Mouse (Mus musculus): Measurements from ENCODE around the gene Ank3.
"Not testable (repeated sequence)": the region's sequence is repeated elsewhere in the genome, so short reads cannot be mapped to it uniquely, and the experiment has no call there.

Gene Ank3

DNA sequence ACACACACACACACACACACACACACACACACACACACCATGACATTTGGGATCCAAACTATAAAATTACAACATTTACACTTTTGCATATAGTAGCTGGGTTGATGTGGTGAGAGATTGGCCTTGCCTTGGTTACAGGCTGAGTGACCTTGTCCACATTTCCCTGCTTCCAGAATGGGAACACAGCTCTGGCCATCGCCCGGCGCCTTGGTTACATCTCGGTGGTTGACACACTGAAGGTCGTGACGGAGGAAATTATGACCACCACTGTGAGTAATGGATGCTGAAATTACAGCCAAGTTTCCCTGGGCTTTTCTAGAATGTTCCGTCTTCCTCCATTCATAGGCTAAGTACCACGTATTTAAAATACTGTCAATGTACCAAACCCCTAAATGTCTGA is 500.2 kb downstream of the Ank3 start:
- no peak for DNase-seq (ENCODE audit: low spot score in 2 of 2)

- no peak for DNase-seq (ENCODE audit: low spot score in 2 of 2)
Observed at GRCm38 (mm10) chr10:69899788-69900187, 501.2 kb downstream of the Ank3 start.

DNA sequence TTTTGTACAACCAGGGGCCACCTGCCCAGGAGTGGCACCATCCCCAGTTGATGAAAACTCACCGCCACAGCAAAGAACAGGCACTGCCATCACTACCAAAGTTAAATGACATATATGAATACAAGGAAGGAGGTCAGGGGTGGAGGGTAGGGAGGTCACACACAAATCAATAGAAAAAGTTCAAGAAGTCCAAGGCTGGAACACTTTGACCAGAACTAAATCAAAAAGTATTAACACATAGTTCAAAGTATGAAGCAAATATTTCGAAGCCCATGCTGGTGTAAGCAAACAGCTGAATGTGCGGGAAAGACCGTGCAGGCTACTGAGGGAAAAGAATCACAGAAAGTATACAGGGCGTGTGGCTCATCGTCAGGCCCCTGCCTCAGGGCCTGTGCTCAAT is 503.5 kb downstream of the Ank3 start:
- DNase-seq (ENCODE audit: low spot score in 2 of 2), result no peak

DNA sequence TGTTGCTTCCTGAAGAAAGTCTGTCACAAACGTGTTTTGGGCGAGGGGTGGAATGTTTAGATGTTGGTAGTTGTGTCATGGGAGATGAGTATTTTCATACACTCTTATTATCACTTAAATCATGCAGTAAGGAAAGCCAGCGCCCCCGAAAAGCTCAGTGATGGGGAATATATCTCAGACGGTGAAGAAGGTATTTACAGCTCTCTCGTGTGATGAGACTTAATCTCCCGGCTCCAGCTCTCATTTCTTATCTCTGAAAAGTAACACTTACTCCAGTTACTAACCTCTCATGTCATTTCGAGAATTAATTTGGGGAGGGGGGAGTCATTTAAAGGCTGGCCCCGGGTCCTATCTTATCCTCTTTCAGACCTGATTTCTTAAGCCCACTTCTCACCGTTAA is 505.7 kb downstream of the Ank3 start:
- no peak for DNase-seq (ENCODE audit: low spot score in 2 of 2)

DNA sequence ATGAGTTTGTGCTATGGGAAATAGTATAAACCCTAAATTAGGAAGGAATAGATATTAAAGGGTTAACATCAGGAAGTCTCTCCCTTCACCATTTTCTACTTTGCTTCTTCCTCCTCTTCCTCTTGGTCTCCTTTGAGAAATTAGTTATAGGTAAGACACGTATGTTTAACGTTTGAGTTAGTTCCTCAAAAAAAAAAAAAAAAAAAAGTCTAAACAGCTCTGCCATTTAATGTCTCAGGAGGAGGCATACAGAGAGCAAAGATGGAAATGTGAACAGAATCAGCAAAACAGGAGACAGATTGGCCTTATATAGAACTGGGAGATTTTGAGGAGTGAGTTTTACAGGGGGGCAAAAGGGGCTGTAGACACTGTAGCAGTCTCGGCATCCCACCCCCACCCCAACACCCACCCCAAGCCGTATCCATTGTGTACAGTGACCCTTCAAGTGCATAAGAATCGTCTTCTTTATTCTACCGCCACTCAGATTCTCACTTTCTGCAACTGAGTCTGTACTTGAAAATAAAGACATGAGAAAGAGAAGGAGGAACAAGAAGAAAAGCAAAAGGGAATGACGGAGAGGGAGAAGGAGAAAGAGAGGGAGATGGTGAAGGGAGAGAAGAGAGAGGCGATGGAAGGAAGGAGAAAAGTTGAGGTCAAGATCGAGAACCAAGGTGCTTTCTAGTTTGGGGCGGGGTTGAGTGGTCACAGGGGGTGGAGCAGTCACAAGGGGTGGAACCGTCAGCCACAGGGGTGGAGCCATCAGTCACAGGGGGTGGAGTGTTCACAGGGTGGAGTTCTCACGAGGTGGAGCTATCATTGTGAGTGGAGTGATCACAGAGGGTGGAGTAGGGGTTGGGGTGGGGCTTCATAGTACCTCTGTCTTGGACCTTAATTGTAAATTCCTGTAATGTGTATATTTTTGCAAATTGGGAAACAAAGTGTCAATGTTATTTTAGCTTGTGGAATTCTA is 509.5 kb downstream of the Ank3 start:
- DNase-seq (ENCODE audit: low spot score in 2 of 2), result no peak

- no peak for DNase-seq (ENCODE audit: low spot score in 2 of 2)
Observed at GRCm38 (mm10) chr10:69909856-69910255, 511.3 kb downstream of the Ank3 start.

DNA sequence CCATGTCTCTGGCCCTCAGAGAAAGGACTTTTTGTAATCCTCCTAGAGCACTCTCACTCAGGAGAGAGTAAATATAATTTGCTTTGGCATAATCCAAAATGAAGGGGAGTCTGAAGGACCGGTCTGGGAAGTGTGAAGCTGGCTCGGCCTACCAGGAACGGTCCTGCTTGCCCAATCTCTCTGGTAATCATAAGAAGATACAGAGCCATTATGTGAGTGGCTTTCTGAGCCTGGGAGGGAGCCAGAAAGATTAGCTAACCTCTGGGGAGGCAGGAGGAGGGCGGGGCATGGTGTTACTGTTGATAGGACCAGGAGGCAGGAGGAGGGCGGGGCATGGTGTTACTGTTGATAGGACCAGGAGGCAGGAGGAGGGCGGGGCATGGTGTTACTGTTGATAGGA is 511.7 kb downstream of the Ank3 start:
- DNase-seq (ENCODE audit: low spot score in 2 of 2), result not testable (repeated sequence)

DNA sequence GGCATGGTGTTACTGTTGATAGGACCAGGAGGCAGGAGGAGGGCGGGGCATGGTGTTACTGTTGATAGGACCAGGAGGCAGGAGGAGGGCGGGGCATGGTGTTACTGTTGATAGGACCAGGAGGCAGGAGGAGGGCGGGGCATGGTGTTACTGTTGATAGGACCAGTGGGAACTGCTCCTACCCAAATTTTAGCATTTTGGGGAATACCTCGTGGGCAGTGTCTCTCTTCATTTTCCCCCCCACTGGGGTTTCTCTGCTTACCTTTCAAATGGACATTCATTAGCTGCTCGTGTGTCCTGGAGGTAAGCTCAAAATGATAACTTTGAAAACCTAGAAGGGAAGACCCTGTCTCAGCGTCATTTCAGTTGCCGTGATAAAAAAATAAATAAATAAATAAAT is 512.2 kb downstream of the Ank3 start:
- not testable (repeated sequence) for DNase-seq (ENCODE audit: low spot score in 2 of 2)

DNA sequence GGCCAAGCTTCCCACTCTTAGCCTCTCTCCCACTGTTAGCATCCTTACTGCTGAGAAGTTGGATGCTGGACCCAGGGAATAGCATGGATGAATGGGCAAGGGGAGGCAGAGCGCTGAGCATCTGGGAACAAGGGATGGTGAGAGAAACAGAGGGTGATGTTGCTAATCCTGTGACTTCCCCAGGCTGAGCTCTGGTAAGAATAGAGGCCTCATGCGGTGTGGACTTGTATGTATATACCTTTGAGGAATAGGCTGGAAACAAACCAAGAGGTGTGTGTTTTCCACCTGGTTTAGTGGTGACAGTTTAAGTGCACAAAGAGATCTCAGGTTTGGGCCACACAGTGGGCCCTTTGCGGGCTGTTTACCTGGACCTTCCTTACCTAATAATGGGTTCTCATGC is 517.0 kb downstream of the Ank3 start:
- no peak for DNase-seq (ENCODE audit: low spot score in 2 of 2)

DNA sequence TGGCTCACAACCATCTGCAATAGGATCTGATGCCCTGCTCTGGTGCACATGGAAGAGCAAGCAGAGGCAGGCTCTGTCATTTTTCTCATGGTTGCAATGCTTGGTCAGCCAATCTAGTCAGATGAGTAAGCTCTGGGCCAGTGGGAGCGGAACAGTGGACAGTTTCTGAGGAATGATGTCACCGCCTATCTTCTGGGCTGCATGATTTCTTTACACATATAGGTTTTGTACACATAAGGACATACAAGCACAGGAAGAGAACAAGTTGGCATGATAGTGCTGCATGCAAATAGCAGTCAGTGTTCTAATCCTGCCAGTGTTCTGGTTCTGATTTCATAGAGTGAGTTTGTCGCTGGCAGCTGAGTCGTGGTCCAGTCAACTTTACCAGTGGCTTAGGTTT is 517.6 kb downstream of the Ank3 start:
- DNase-seq (ENCODE audit: low spot score in 2 of 2), result no peak

DNA sequence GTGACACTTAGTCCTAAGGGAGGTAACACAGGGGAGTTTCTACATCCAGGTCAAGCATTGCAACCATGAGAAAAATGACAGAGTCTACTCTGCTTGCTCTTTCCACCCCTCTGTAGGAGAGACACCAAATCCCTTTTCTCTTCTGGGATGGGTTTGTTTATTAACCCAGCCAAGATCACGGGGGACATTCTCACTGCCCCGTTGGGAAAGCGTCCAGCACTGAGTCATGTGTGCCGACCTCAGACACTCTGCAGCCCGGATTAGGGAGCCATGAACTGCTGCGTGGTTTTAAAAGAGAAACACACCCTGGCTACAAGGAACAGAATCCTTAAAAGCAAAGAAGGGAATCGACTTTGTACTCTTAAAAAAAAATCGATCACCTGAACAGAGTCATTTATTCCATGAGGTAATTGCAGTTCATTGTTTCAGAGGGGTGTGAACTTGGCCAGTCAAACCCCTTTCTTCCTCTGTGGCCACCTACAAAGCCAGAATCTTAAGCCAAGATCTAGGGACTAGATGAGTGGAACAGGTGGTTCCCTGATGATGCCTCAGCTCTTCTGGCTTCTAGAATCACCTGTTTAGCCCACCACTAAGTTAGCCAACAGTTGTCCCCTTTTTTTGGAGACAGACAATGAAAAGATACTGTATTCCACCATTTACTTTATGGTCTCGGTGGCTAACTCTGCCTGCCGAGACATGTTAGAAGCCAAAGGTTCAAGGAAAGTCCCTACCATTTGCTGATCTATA is 518.3 kb downstream of the Ank3 start:
- DNase-seq (ENCODE audit: low spot score in 2 of 2), result no peak

GRCm38 (mm10) chr10:69917711-69918110 is 519.1 kb downstream of the Ank3 start:
- no peak for DNase-seq (ENCODE audit: low spot score in 2 of 2)

GRCm38 (mm10) chr10:69918461-69919151 is 520.0 kb downstream of the Ank3 start:
- no peak for DNase-seq (ENCODE audit: low spot score in 2 of 2)

DNA sequence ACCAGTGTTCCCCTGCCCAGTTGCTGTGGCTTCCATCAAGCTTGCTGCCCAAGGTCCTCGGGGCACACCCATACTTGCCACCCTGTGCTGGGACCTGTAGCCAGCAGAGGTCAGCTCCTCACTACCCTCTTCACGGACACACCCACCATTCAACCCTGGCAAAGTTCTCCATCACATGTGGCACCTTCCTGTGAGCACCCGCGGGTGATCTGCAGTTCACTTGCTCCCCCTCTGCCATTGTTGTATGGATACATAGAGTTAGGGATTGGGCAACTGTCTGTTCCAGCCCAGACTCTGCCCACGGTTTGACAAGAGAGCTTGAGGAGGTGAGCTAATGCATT is 520.5 kb downstream of the Ank3 start:
- DNase-seq (ENCODE audit: low spot score in 2 of 2), result no peak

DNA sequence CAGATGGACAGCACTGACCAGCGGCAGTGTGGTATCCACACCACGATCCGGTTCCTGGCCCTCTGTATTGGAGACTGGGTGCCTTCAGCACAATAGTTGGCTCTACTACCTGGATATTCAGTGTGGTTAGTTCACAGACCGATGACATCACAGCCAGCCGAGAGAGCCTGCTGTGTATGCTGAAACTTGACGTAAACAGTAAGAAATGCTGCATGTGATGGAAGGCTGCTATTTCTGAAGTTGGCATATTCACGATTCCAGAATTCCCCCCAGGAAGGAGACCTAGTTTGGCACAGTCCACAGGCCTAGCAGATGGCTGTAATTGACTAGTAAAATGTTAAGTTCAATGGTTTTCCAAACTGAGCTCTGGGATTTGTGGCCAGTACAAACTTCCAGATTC is 521.2 kb downstream of the Ank3 start:
- DNase-seq (ENCODE audit: low spot score in 2 of 2), result no peak

DNA sequence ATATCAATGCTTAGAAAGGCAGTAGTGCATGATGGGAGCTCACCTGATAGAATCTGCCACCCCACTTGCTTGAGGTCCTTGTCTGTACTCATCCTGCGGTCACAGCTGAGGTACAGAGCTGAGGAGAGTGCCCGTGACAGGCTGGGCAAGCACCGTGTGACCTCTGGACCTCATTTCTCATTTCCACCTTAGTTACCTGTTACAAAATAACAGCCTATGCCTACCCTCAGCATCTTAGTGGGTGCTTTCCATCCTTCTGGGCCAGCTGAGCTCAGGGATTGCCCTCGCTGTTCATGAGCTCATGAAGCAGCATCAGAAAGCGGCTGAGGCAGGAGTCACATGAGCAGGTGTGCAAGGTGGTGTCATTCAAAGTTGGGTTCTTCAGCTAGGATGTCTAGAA is 523.5 kb downstream of the Ank3 start:
- no peak for DNase-seq (ENCODE audit: low spot score in 2 of 2)

GRCm38 (mm10) chr10:69923801-69924200 is 525.2 kb downstream of the Ank3 start:
- no peak for DNase-seq (ENCODE audit: low spot score in 2 of 2)

DNA sequence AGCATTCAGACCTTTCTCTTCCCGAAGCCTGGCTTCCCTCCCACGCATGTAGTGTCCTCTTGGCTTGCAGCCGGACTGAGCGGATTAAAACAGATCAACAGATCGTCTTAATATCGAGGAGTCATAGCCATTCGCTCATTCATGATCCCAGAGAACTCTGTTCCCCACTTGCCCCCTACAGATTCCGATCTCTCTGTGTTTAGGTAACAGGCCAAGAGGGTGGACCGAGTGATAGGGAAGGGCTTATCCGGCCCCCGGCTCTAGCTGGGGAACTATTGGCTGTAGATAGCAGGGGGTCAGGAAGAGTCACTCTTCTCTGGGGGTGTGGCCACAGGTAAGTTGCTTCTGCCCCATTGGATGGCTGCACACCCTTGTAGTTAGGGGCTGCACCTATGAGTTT is 525.7 kb downstream of the Ank3 start:
- DNase-seq (ENCODE audit: low spot score in 2 of 2), result no peak

GRCm38 (mm10) chr10:69924845-69925244 is 526.3 kb downstream of the Ank3 start:
- DNase-seq (ENCODE audit: low spot score in 2 of 2), result no peak

- no peak for DNase-seq (ENCODE audit: low spot score in 2 of 2)
Observed at GRCm38 (mm10) chr10:69925285-69926157, 526.9 kb downstream of the Ank3 start.

GRCm38 (mm10) chr10:69926158-69926882 is 527.7 kb downstream of the Ank3 start:
- DNase-seq (ENCODE audit: low spot score in 2 of 2), result no peak
